Mouse (Mus musculus): ENCODE results near the gene Iqsec1.

- TF ChIP-seq CTCF (conservative IDR thresholded peaks at IDR 0.05 in 1 of 2, IDR thresholded peaks at IDR 0.05 in 1 of 2; ENCODE audit: low read depth in 2 of 2, low read length in 2 of 2) = no peak
- TF ChIP-seq POLR2A (IDR thresholded peaks at IDR 0.05; ENCODE audit: low read depth, low read length) = no peak
- no peak for TF ChIP-seq CHD2 (IDR thresholded peaks at IDR 0.05; ENCODE audit: low read length)
- TF ChIP-seq MAX (IDR thresholded peaks at IDR 0.05; ENCODE audit: low read length) = no peak
- no peak for TF ChIP-seq HCFC1 (IDR thresholded peaks at IDR 0.05; ENCODE audit: low read depth, low read length)
- TF ChIP-seq TCF12 (IDR thresholded peaks at IDR 0.05; ENCODE audit: low read depth, low read length) = no peak
- TF ChIP-seq MXI1 (IDR thresholded peaks at IDR 0.05; ENCODE audit: low read depth, low read length) = no peak
Observed at GRCm38 (mm10) chr6:90821916-90822602, 166.4 kb downstream of the Iqsec1 start.
